Mouse (Mus musculus) liver, embryonic 14.5 days (tissue): ENCODE data around the gene E2f3.

Source experiments
- CTCF ChIP-seq: IDR thresholded peaks from 2 replicates; pipeline ENCODE4 v1.5.1; 2016; ENCODE audit warnings: antibody characterized with exemption, low read depth, control low read depth
- EP300 ChIP-seq: IDR thresholded peaks from 2 replicates; pipeline ENCODE4 v1.6.1; 2016; ENCODE audit warnings: antibody characterized with exemption, low read depth

- TF ChIP-seq EP300 (no peak), CTCF (no peak)
Measured at GRCm38 (mm10) chr13:29926168-29926567, 59.7 kb downstream of the E2f3 start.
